Mouse (Mus musculus) hindbrain, postnatal 0 days (tissue): ENCODE data around the gene Ms4a1. TPM values are rescaled to one million over a fixed set of nuclear protein-coding genes. Genes with fewer than 3 reads are reported as not detected.
A peak's percentile ranks its signal among the peaks of the same experiment; 100 is the strongest.
"Not testable (repeated sequence)": the region's sequence is repeated elsewhere in the genome, so short reads cannot be mapped to it uniquely, and the experiment has no call there.

ENCODE experiments used
- ATAC-seq: fragments of 200-750 bp; cut with Nextera tagmentation; 2 replicates; pipeline ENCODE4 v1.8.0; 2017; ENCODE audit warnings: mild to moderate bottlenecking, moderate TSS enrichment, moderate library complexity
- DNase-seq: peaks from one replicate; pipeline ENCODE4 v3.0.0-alpha.2; 2015; ENCODE audit warnings: low spot score
- H3K27ac ChIP-seq: fragments of 300-500 bp; sonication (generic); 2 replicates; pipeline ENCODE4 v1.5.1; 2014; ENCODE audit warnings: mild to moderate bottlenecking
- H3K27me3 ChIP-seq: fragments of 300-500 bp; sonication (generic); 2 replicates; pipeline ENCODE4 v1.6.1; 2014; ENCODE audit warnings: low read length, mixed read lengths; ENCODE audit not compliant: insufficient read depth
- H3K36me3 ChIP-seq: fragments of 300-500 bp; sonication (generic); 2 replicates; pipeline ENCODE4 v1.6.1; 2014; ENCODE audit warnings: low read length, mixed read lengths; ENCODE audit not compliant: insufficient read depth
- H3K4me1 ChIP-seq: fragments of 300-500 bp; sonication (generic); 2 replicates; pipeline ENCODE4 v1.6.1; 2014; ENCODE audit warnings: antibody characterized with exemption, low read length, mixed read lengths; ENCODE audit not compliant: insufficient read depth
- H3K4me2 ChIP-seq: fragments of 300-500 bp; sonication (generic); 2 replicates; pipeline ENCODE4 v1.6.1; 2014; ENCODE audit warnings: low read depth, mild to moderate bottlenecking, low read length, moderate library complexity, mixed read lengths
- H3K4me3 ChIP-seq: fragments of 300-500 bp; sonication (generic); 2 replicates; pipeline ENCODE4 v1.5.1; 2014; ENCODE audit warnings: low read length
- H3K9ac ChIP-seq: fragments of 300-500 bp; sonication (generic); replicated peaks from 2 replicates; pipeline ENCODE4 v1.6.1; 2014; ENCODE audit warnings: mild to moderate bottlenecking, low read length, moderate library complexity, mixed read lengths
- H3K9me3 ChIP-seq: fragments of 300-500 bp; sonication (generic); 2 replicates; pipeline ENCODE4 v1.6.1; 2016; ENCODE audit warnings: low read length, mixed read lengths
- CTCF ChIP-seq: IDR thresholded peaks from 2 replicates; pipeline ENCODE4 v1.5.1; 2016; ENCODE audit warnings: antibody characterized with exemption, control low read depth, low read depth
- WGBS: fragments of 180-500 bp; shearing (Covaris S2); extraction: QIAGEN DNeasy Blood & Tissue Kit; methylation state at CpG from one replicate; pipeline ENCODE4 v1.1.7; 2014; 5-methylcytosine and 5-hydroxymethylcytosine counted together
- polyA plus RNA-seq: library from polyadenylated mRNA; unstranded; fragments of >200 nt; fragmentation: Nextera tagmentation; extraction: Ambion mirVana; gene quantifications from 2 replicates; pipeline ENCODE4 v1.2.1, GENCODE M21; 2015
- total RNA-seq: library from RNA; depleted of rRNA; stranded (reverse); fragments of >200 nt; gene quantifications from 2 replicates; pipeline ENCODE4 v1.2.3, GENCODE M21; 2014; rRNA removed

The Ms4a1 gene
- total RNA-seq (not detected in 2 replicates), polyA plus RNA-seq (not detected in 2 replicates)

- WGBS: 85% methylated on average over 8 of the region's 8 CpGs
- Histone ChIP-seq H3K9me3 (no peaks in the 10 kb centered on the region), H3K27me3 (no peaks in the 10 kb centered on the region), H3K36me3 (no peaks in the 10 kb centered on the region), H3K27ac (no peak within 1 kb of the TSS), H3K4me2 (no peak within 1 kb of the TSS), H3K9ac (no peak within 1 kb of the TSS), H3K4me3 (no peak within 1 kb of the TSS), H3K4me1 (no peaks in the 10 kb centered on the region)
- ATAC-seq (no peak), DNase-seq (no peak)
- no peak for TF ChIP-seq CTCF
Observed at GRCm38 (mm10) chr19:11266052-11266845, at the start of gene Ms4a1. TSS of gene Ms4a1 (minus strand) at chr19:11266241.

- 75% methylated on average over 1 of the region's 1 CpGs for WGBS
- ATAC-seq: no peak
- no peak for TF ChIP-seq CTCF
- Histone ChIP-seq H3K27ac (no peak within 1 kb of the TSS), H3K9me3 (no peaks in the 10 kb centered on the region), H3K4me2 (no peak within 1 kb of the TSS), H3K4me3 (no peak within 1 kb of the TSS), H3K4me1 (no peaks in the 10 kb centered on the region), H3K9ac (no peak within 1 kb of the TSS), H3K36me3 (no peaks in the 10 kb centered on the region), H3K27me3 (no peaks in the 10 kb centered on the region)
- DNase-seq: no peak
Observed at GRCm38 (mm10) chr19:11314354-11314753, 48.3 kb upstream of the Ms4a1 start, which contains the start of gene Ms4a14. TSS of gene Ms4a14 (minus strand) at chr19:11314454.

GRCm38 (mm10) chr19:11308888-11309287 lies 42.8 kb upstream of the Ms4a1 start:
- Histone ChIP-seq H3K4me3 (no peak overlapping the region), H3K27me3 (no peaks in the 10 kb centered on the region), H3K4me2 (no peak overlapping the region), H3K9me3 (no peaks in the 10 kb centered on the region), H3K9ac (no peak overlapping the region), H3K4me1 (no peaks in the 10 kb centered on the region), H3K36me3 (no peaks in the 10 kb centered on the region), H3K27ac (no peak overlapping the region)
- ATAC-seq (no peak), DNase-seq (no peak)
- TF ChIP-seq CTCF: no peak

- H3K4me2 ChIP-seq, H3K4me1 ChIP-seq, H3K4me3 ChIP-seq, H3K9me3 ChIP-seq, H3K9ac ChIP-seq, DNase-seq, ATAC-seq, H3K27me3 ChIP-seq, H3K27ac ChIP-seq, H3K36me3 ChIP-seq: not testable (repeated sequence)
- 49% methylated on average over 4 of the region's 4 CpGs for WGBS
Observed at GRCm38 (mm10) chr19:11299529-11299928, 33.5 kb upstream of the Ms4a1 start.

- WGBS: 54% methylated on average over 2 of the region's 2 CpGs
- Histone ChIP-seq H3K9me3 (no peaks in the 10 kb centered on the region), H3K27me3 (no peaks in the 10 kb centered on the region), H3K27ac (no peak overlapping the region), H3K36me3 (no peaks in the 10 kb centered on the region), H3K4me1 (no peaks in the 10 kb centered on the region), H3K4me3 (no peak overlapping the region), H3K9ac (no peak overlapping the region), H3K4me2 (no peak overlapping the region)
- ATAC-seq: no peak
- no peak for DNase-seq
- no peak for TF ChIP-seq CTCF
Observed at GRCm38 (mm10) chr19:11298939-11299338, 32.9 kb upstream of the Ms4a1 start.

- peak overlapping the region; percentile 56; the same call in 1 of the 2 replicates for H3K4me2 ChIP-seq
- not testable (repeated sequence) for H3K9ac ChIP-seq, H3K36me3 ChIP-seq, ATAC-seq, H3K9me3 ChIP-seq, H3K27me3 ChIP-seq, H3K4me1 ChIP-seq, H3K4me3 ChIP-seq, H3K27ac ChIP-seq, DNase-seq
- 10% methylated on average over 3 of the region's 3 CpGs for WGBS
Observed at GRCm38 (mm10) chr19:11293616-11294015, 27.6 kb upstream of the Ms4a1 start.

GRCm38 (mm10) chr19:11292990-11293389 lies 26.9 kb upstream of the Ms4a1 start:
- Histone ChIP-seq H3K27ac (no peak overlapping the region), H3K4me1 (no peaks in the 10 kb centered on the region), H3K4me3 (peak overlapping the region; percentile 33), H3K27me3 (no peaks in the 10 kb centered on the region), H3K4me2 (peak overlapping the region; percentile 56), H3K9me3 (no peaks in the 10 kb centered on the region), H3K36me3 (no peaks in the 10 kb centered on the region), H3K9ac (no peak overlapping the region; the same call in 1 of the 2 replicates)
- WGBS: 7% methylated on average over 12 of the region's 12 CpGs
- DNase-seq: peak; percentile 5
- no peak for TF ChIP-seq CTCF
- ATAC-seq: no peak
